Mouse (Mus musculus) fat pad, adult 2 months (tissue): ENCODE measurements around the gene Thbs3.

Source experiments
- DNase-seq: peaks from one replicate; pipeline ENCODE4 v3.0.0-alpha.2; 2011; ENCODE audit warnings: low read depth, low spot score; ENCODE audit errors: extremely low read depth

The Thbs3 gene

DNA sequence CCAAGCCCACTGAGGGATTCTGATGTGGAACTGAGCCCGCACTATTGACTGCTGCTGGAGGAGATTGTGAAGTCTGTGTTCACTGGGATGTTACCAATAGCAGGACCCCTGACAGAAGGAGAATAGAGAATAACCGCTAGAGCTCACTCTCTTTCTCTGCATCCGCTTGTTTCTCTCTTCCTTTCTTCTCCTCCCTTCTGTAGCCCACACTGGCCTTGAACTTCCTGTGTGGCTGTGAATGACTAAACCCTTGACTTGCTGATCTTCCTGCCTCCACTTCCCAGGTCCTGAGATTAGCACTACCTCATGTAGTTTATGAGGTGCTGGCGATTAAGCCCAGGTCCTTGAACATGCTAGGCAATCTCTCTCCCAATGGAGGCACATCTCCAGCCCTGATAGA, 32.5 kb downstream of the Thbs3 start:
- no peak for DNase-seq

DNA sequence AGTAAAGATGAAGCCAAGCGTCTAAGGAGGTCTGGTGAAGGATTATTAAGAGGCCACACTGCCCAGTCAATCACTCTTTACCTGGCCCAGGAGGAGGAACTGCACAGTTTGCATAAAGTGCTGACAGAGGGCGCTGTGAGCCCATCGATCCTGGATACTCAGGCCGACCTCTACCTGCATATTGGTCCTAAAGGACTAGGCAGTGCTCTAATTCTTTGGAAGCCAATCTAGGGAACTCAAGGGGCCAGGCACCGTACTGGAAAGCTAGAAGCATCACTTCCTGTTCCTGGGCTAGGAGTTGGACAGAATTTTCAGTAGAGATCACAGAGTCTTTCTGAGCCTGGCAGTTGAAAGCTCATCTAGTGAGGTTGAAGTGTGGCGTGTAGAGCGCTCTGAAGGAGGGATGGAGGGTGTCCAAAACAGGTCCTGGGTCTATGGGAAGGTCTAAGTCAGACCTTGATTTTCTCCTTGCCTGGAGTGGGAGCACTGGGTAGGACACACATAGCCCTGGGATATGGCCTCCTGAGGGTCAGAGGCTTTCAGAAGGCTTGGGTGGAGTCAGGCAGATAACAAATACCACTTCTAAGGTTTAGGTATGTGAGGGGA, 35.6 kb downstream of the Thbs3 start:
- DNase-seq = no peak

DNA sequence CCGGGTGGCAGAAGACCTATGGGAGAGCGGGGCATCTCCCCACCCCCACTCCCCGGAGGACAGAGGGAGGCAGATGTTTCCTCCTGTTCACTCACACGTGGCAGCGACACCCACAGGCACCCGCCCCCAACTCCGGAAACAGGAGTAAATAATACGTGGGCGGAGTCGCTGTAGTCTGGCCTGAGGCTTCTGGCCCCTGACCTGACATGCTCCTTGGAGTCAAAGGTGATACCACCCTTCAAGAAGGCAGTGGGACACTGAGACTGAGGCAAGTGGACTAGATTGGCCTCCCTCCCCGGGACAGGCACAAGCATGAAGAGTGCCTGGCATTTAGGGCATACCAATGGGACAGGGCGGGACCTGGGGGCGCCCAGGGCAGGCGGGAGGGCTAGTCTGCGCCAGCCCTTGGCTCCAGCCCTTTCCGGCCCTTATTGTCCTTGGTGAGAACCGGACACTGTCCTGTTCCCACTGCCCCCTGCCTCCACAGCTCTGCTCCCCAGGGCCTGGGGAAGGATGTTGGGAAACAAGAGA, 36.5 kb downstream of the Thbs3 start:
- no peak for DNase-seq

DNA sequence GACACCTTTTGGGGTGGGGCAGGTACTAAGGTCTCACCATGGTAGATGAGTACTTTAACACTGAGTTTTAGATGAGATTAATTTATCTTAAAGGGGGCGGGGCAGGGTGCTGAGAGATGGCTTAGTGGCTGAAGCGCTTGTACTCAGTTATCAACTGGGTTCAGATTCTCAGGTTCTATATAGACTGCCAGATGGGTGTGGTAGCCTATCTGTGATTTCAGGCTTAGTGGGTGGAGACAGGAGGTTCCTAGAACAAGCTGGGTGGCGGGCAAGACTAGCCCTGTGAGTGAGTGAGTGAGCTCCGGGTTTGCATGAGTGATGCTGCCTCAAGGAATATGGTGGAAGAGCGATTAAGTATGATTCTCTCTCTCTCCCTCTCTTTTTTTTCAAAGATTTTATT, 40.0 kb downstream of the Thbs3 start:
- no peak for DNase-seq

DNA sequence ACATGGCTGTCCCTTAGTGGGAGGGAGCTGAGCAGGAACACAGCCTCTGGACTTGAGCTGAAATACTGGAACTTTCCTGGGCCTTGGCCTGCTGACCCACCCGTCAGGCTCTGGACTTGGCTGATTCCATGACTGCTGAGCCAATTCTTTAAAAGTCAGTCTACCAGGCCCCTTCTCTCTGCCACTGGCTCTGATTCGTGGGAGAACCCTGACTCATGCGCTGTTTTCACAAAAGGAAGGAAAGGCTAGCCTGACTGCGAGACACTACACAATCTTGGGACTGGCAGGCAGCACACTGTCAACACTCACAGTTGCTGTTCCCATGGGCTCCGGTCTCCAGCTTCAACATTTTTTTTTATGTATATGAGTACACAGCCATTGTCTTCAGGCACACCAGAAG, 41.2 kb downstream of the Thbs3 start:
- DNase-seq = no peak

DNA sequence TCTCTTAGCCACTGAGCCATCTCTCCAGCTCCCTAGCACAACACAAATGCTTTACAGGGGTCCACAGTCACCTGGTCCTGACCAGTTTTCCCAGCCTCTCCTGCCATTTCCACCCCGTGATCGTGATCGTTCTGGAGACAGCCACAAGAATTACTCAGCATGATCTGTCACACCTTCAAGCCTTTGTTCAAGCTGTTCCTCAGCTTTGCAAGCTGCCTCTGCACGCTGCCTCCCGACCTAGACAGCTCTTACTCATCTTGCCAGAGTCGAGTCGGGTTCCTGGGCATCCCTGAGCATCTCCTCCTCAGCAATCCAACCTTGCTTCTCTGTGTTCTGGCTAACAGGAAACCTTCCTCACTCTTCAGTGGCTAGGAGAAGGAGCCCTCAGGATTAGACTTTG, 44.1 kb downstream of the Thbs3 start, which contains the start of gene Dpm3:
Dpm3 (plus strand) TSS at position 283 of the 400 bp plus-strand sequence.
- no peak for DNase-seq

DNA sequence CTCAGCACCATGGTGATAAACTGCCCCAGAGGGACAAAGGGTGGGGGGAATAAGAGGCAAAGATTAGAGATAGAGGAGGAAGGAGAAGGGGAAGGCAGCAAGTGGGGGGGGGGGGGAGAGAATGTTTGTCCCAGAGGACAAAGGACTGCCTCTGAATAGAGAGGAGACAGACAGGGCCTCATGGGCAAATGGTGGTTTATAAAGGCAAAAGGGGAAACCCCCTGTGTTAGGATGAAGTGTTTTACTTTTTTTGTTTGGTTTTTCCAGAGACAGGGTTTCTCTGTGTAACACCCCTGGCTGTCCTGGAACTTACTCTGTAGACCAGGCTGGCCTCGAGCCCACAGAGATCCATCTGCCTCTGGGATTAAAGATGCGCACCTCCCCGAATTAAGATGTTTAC, 45.2 kb downstream of the Thbs3 start:
- DNase-seq = no peak

DNA sequence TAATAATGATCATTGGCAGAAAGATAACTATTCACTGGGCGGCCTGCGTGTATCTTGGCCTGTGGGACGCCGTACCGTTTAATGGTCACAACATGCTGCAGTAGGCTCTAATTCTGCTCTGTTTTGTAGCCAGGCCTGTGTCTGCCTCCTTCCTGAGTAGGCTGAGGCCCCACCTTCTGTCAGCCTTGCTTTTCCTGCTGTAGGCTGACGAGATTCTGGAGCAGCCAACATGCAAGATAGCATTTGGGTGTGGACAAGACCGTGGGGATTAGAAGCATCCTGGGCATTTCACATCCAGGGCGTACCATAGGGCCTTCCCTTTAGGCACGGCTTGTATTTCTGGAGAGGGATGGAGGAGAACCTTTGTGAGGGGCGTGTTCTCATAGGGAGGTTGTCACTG, 47.4 kb downstream of the Thbs3 start:
- no peak for DNase-seq

DNA sequence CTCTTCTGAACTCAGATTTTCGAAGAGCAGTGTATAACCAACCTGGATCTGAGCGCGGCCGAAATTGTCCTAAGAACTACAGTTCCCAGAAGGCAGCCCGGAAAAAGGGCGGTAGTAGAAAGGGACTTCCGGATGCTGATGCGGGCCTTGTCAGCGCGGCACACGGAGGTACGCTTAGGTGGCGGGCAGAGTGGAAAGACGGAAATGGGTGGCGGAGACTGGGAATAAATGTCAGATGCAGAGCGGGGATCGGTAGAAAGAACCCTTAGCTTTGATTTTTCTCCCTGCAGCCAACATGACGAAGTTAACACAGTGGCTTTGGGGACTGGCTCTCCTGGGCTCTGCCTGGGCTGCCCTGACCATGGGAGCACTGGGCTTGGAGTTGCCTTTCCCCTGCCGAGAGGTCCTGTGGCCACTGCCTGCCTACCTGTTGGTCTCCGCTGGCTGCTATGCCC, 51.5 kb downstream of the Thbs3 start:
- DNase-seq = no peak

DNA sequence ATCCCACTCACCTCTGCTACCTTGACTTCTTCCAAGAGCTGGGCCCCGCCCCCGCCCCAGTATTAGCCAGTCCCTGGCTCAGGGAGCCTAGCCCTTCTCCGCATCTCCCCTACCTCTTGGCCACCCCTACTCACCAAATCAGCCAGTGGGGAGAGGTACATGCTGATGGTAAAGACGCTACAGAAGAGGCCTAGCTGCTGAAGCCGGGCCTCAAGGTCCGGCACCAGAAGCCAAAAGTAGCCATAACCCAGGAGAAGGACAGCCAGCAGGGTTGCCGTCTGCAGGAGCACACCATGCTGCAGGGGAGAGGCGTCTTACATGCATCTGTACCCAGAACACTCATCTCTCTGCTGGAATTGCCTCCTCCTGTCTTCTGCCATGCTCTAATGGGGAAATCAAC, 53.9 kb downstream of the Thbs3 start:
- DNase-seq = no peak

DNA sequence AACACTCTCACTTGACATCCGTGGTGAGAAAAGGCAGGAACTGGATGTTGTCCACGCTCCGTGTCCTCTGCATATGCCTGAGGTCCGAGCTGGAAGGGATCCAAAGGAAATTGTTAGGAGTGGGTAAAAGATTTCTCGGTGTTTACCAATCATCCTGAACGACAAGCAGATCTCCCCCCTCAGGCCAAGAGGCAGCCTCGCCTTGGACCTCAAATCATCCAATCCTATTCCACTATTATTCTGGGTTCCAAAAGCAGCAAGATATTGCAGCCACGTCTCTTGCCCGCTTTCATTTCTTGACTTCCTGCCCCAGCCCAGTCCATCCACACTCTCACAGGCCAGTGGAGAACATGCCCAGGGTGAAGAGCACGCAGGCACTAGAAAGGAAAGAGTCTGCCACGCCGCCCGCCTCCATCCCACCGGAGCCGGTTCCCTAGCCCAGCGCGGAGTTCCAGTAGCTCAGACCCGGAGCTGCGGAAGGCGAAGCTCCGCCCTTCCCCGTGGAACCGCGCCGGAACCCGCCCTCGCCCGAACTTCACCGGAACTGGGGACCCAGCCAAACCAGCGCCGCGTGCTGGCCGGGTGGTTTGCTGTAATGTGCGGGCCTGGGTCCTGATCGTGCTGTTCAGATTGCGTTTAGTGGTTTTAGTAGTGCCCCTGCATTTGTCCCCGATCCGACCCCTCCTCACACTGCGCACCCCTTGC, 55.2 kb downstream of the Thbs3 start, which contains the start of gene Slc50a1:
Slc50a1 (minus strand) TSS at position 520 of the 705 bp plus-strand sequence.
- DNase-seq = no peak

DNA sequence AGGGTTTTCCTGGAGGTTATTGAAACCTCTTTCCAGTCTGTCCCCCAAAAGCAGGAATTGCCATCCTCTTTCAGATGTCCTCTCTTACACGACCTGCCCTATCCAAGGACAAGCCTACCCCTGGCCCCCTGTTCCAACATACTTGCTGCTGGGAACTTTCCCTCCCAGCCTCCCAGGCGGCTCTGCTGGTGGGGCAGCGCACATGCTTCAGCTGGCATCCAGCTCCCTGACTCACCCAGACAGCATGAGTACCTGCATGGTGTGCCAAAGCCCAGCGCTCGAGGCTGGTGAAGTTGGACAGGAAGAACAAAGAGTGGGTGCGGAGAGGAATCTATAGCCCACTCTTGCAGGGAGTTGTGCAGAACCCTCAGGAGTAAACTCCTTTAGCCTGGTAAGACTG, 55.9 kb downstream of the Thbs3 start:
- DNase-seq = peak; percentile 89

DNA sequence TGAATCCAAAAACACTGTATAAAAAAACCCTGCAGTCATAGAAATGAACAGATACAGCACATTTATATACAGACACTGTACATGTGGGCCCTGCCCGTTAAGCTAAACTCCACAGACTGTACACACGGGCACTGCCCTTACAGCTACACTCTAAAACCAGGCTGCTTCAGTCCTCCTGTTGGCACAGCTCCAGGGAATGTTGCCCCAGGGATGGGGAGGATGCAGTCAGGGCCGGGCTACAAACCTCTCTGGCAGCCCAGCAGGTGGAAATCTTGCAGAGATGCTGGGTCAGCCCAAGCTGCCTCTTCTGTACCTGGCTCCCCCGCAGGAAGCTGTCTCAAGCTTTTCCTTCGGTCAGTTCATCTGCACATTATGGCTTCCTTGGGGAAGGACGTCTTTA, 56.8 kb downstream of the Thbs3 start:
- DNase-seq = no peak

DNA sequence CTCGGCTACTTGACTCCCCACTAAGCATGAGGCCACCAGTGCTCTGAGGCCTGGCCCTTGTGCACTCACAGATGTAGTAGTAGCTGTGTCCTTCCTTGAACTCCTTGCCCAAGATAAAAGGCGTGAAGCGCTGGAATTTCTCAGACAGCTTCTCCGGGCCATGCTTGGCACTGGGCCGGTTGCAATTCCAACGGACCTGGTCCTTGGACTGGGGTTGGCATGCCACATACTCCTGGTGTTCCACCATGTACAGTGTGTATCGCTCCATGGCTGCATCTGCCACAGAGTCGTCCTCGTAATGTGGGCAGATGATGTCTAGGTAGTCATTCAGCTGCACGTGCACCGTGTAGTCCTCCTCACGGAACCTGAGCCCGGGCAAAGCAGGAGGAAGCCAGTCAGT, 61.1 kb downstream of the Thbs3 start:
- no peak for DNase-seq
